Mouse (Mus musculus) 3T3-L1 (cell line): ENCODE results near the gene Aym1.
"Not testable (repeated sequence)": the region's sequence is repeated elsewhere in the genome, so short reads cannot be mapped to it uniquely, and the experiment has no call there.

Source experiments
- DNase-seq: peaks from one replicate; pipeline ENCODE4 v3.0.0-alpha.2; 2015; ENCODE audit warnings: low read depth, low spot score

The Aym1 gene

DNA sequence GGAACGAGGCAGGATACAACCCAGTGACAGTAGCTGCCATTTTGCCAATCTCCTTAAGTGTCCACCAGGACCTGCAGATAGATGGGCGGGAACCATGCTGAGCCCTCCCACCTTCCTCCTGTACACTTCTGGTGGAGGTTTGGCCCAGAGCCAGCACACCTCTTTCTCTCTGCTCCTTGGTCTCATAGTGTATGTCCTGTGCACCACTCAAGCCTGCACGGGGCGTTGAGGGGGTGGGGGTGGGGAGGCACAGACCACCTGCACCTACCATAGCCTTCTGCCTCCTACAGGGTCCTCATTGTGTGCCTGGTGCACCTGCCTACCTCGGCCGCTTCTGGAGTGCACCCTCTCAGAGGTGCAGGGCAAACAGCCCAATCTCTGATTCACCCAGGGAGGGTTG, 4.5 kb upstream of the Aym1 start:
- no peak for DNase-seq

GRCm38 (mm10) chr5:113354311-113354710, 2.8 kb upstream of the Aym1 start:
- DNase-seq, result no peak

- DNase-seq, result no peak
Measured at GRCm38 (mm10) chr5:113357656-113358055, 562 bp downstream of the Aym1 start.

GRCm38 (mm10) chr5:113358833-113359232, 1.7 kb downstream of the Aym1 start:
- no peak for DNase-seq

GRCm38 (mm10) chr5:113361283-113361682, 4.2 kb downstream of the Aym1 start:
- DNase-seq, result no peak

DNA sequence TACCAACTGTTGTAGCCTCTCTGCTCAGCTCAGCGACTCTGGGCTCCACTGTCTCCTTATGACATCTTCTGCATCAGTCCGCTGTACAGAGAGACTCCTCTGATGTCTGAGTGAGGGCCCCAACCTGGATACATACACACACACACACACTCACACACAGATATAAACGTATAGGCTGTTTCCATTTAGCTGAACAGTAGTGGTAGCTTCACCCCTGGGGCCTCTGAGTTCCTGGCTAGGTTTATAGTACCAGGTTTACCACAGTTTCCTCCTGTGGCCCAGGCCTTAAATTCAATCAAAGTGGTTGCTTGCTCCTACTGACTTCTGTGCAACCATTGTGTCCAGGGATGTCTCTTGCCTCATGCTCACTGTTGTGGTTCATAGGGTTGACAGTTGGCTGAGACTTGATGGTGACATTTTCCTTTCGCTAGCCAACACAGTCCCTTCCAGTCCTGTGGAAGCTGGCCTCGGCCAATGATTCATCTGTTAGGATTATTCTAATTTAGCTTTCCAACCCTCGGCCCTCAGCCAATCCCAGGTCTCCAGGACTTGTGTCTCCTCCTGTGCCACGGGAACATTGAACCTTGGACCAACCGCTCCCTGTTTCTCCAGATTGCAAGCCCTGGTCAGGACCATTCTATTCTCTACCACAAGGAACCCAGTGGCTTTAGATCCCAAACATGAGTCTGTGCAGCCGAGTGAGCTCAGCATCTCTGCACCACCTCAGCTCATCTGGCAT, 5.3 kb downstream of the Aym1 start:
- DNase-seq, result no peak

DNA sequence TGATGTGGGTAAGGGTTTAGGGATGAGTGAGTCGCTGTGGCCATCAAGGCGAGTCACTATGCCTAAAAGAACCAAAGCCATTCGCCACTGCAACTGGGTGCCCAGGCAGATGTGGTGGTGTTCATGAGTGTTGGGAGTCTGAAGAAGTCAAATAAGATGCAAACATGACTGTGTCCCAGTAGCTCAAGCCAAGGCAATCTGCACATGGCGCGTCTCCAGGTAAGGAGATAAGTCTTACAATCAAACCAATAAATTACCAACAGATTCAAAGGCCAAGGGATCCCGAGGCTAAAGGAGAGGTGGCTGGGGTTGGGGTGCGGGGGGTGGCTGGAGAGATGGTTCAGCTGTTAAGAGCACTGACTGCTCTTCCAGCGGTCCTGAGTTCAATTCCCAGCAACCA, 6.1 kb downstream of the Aym1 start:
- no peak for DNase-seq

- DNase-seq, result peak; percentile 84
Measured at GRCm38 (mm10) chr5:113365921-113366320, 8.8 kb downstream of the Aym1 start.

DNA sequence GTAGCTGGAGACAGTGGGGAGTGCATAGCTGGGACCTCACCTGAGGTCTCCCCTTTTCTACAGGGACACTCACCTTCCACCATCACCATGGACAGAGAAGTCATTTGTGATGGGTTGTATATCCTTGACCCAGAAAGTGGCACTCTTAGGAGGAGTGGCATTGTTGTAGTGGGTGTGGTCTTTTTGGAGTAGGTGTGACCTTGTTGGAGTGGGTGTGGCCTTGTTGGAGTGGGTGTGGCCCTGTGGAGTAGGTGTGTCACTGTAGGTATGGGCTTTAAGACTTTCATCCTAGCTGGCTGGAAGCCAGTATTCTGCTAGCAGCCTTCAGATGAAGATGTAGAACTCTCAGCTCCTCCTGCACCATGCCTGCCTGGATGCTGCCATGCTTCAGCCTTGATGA, 10.6 kb downstream of the Aym1 start:
- not testable (repeated sequence) for DNase-seq

DNA sequence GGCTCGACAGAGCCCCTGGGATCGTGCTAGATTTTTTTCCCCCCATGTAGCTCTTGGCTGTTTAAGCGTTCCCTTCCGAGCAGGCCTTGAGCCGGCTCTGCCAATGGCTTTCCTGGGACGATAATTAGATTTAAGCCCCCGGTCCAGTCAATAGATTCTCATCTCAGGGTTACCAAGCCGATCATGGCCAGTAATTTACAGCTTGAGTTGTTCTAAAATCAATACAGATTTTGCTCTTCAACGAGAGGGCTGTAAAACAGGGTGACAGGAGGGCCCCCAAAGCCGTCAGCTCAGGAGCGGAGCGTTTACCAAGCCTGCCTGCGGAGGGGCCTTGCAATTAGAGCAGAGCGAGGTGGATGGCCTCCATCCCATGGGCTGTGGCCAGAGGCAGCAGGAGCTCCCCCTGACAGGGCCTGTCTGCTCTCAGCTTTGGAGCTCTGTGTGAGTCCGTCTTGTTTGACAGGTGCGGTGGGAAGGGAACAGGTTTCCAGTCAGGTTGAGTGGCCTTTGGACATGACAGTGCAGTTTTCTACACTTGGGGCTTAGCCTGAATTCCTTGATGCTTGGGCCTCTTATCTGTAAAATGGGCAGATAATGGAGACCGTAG, 12.3 kb downstream of the Aym1 start:
- no peak for DNase-seq

GRCm38 (mm10) chr5:113372449-113372848, 15.4 kb downstream of the Aym1 start:
- no peak for DNase-seq

DNA sequence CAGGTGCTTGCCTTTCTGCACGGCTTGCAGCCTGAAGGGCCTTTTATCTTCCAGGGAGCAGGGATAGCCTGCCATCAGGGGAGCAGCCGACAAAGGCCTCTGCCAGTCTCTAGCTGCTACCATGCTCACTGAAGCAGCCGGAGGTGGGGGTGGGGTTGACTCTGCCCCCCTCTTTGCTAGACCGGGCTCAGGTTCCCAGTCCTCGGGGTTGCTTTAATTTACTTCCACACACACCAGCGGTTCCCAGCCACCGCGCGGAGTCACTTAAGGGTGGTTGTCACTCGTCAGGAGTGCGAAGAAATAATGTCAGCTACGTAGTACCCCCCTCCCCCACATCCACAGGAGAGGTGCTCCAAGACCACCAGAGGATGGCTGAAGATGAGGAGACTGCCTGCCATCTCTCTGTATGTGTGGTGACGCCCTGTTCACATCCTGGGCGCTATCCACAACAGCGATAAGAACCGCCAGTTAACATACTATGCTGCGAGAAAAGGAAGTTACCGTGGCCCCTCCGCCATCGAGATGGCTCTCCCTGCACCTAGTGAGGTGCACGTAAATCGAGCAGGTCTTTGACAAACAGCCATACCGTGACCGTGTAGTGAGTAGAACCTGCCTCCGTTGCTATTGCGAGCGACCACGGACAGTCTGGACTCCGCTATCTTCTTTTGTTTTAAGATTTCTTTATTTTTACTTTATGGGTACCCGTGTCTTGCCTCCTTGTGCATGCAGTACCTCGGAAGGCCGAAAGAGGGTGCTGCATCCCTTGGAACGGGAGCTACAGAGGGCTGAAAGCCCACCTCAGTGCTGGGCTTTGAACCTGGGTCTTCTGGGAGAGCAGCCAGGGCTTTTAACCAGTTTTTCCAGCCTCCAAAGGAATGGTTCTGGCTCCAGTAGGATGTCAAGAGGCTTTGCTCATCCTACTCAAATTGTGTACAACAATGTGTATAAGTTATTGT, 16.2 kb downstream of the Aym1 start:
- DNase-seq, result no peak

DNA sequence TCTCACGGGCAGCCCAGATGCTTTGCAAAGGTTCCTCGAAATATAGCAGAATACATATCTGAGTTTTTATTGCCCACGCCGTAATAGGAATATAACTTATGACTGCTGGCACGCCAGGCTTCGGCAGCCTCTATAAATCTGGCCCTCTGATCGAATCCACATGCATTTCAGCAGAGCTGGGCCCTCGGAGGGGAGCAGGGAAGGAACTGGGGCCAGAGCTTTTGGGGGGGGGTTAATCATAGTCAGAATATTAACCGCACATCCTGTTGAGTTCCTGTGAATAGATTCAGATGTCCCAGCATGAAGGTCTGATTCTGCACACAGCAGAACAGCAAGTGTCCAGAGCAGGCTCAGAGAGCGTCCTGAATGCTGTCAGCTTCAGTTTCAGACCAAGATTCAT, 17.2 kb downstream of the Aym1 start:
- DNase-seq, result no peak

GRCm38 (mm10) chr5:113375783-113376182, 18.7 kb downstream of the Aym1 start:
- peak; percentile 23 for DNase-seq

DNA sequence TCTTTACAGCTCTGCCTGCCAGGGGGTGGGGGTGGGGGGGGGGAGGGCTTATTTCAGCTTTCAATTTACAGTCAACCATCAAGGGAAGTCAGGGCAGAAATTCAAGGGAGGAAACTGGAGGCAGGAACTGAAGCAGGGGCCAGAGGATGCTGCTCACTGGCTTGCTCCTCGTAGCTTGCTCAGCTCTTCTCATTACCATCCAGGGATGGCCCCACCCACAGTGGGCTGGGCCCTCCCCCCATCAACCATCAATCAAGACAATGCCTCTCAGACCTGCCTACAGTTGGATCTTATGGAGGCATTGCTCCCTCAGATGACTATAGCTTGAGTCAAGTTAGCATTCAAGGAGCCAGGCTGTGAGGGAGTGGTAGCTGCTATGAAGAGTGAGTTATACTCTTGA, 19.2 kb downstream of the Aym1 start:
- no peak for DNase-seq

GRCm38 (mm10) chr5:113379416-113379815, 22.3 kb downstream of the Aym1 start:
- DNase-seq, result no peak

- no peak for DNase-seq
Measured at GRCm38 (mm10) chr5:113380553-113380952, 23.5 kb downstream of the Aym1 start.

- no peak for DNase-seq
Measured at GRCm38 (mm10) chr5:113382580-113382979, 25.5 kb downstream of the Aym1 start.

DNA sequence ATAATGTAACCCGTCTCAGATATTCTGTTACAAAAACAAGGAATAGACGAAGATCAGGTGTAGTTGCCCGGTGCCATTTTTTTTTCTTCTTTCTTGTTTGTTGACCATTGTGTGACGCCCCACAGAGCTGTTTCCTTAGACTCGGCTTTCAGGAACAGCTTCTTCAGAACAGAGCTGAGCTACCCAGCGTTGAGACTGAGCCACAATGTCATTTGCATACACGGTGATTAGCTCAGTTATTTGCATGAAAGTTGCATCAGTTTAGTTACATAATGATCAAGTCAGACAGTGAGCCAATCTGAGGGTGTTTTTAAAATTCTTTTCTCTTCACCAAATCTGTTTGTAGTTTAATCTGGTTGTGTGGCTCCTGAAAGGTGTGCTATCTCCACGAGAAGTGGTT, 36.7 kb downstream of the Aym1 start:
- no peak for DNase-seq

DNA sequence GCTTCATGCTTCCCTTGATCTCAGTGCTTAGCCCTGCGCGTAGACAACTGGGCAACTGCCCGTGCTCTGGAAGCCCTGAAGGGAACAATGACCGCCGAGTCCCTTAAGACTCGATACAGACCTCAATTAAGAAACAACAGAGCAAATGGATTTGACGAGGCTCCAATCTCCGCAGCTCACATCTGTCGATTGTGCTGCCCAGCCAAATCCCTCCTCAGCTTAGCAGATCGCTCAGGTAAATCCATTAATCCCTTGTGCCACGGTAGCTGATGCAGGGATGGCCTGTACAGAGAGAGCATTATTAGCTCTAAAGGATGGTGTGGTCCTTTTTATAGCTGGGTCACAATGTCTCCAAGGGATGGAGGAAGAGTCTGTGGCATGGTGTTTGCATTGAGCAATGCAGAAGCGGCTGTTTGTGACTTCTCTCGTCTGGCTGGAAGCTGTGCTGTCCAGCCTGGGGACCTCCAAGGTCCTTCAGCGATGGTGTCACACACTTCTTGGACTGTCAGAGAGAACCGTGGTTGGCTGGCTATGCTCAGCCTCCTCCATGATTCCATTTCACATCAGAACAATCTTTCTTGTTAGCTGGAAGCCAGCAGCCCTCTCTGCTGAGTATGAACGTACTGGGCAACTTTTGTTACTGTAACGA, 39.3 kb downstream of the Aym1 start:
- DNase-seq, result no peak

- no peak for DNase-seq
Measured at GRCm38 (mm10) chr5:113397443-113398317, 40.6 kb downstream of the Aym1 start.
